Mouse (Mus musculus) lung, postnatal 4 days (tissue): Measurements from ENCODE around the gene Gm49661.

Experiments used
- DNase-seq, 2 experiments: peaks; one replicate each; pipeline ENCODE4 v3.0.0; 2021

Gm49661 gene

GRCm38 (mm10) chr8:84969241-84970134 lies at the start of gene Gm49661, which contains the start of the genes Prdx2 and Rnaseh2a:
Gm49661 (minus strand) TSS chr8:84969433.
Prdx2 (plus strand) TSS chr8:84969587.
Rnaseh2a (minus strand) TSS chr8:84969767.
- DNase-seq: peak; percentile 84 to 85

GRCm38 (mm10) chr8:85017209-85017608 lies 48.0 kb upstream of the Gm49661 start:
- DNase-seq: no peak

GRCm38 (mm10) chr8:85016724-85017123 lies 47.5 kb upstream of the Gm49661 start:
- DNase-seq: no peak

- DNase-seq: no peak
Measured at GRCm38 (mm10) chr8:85014431-85014830, 45.2 kb upstream of the Gm49661 start, which contains the start of gene Best2. Best2 (minus strand) TSS chr8:85014531.

- DNase-seq: peak; percentile 72 to 81
Measured at GRCm38 (mm10) chr8:85013230-85013840, 44.1 kb upstream of the Gm49661 start.

GRCm38 (mm10) chr8:85011242-85011641 lies 42.0 kb upstream of the Gm49661 start:
- DNase-seq: no peak

GRCm38 (mm10) chr8:85007686-85008085 lies 38.5 kb upstream of the Gm49661 start:
- DNase-seq: peak; percentile 65 to 78

- peak; percentile 89 to 92 for DNase-seq
Measured at GRCm38 (mm10) chr8:84997649-84998295, 28.5 kb upstream of the Gm49661 start.

GRCm38 (mm10) chr8:84996978-84997377 lies 27.7 kb upstream of the Gm49661 start:
- no peak for DNase-seq

- DNase-seq: no peak
Measured at GRCm38 (mm10) chr8:84995680-84996079, 26.4 kb upstream of the Gm49661 start.

GRCm38 (mm10) chr8:84994375-84994774 lies 25.1 kb upstream of the Gm49661 start:
- no peak for DNase-seq

- DNase-seq: peak; percentile 80 to 91
Measured at GRCm38 (mm10) chr8:84990836-84991235, 21.6 kb upstream of the Gm49661 start.

GRCm38 (mm10) chr8:84990349-84990748 lies 21.1 kb upstream of the Gm49661 start, which contains the start of gene Hook2:
Hook2 (plus strand) TSS chr8:84990603.
- peak; percentile 98 to 99 for DNase-seq

GRCm38 (mm10) chr8:84989810-84990209 lies 20.6 kb upstream of the Gm49661 start:
- peak; percentile 93 to 96 for DNase-seq

GRCm38 (mm10) chr8:84989311-84989731 lies 20.1 kb upstream of the Gm49661 start:
- peak; percentile 55 to 59 for DNase-seq

GRCm38 (mm10) chr8:84987903-84988302 lies 18.7 kb upstream of the Gm49661 start:
- DNase-seq: no peak

- DNase-seq: no peak
Measured at GRCm38 (mm10) chr8:84987388-84987787, 18.2 kb upstream of the Gm49661 start.

- no peak for DNase-seq
Measured at GRCm38 (mm10) chr8:84986379-84986945, 17.2 kb upstream of the Gm49661 start.

GRCm38 (mm10) chr8:84985684-84986378 lies 16.6 kb upstream of the Gm49661 start:
- peak; percentile 94 to 95 for DNase-seq

GRCm38 (mm10) chr8:84985049-84985683 lies 15.9 kb upstream of the Gm49661 start:
- peak; percentile 66 to 67 for DNase-seq

GRCm38 (mm10) chr8:84984294-84985048 lies 15.2 kb upstream of the Gm49661 start:
- peak; percentile 75 to 87 for DNase-seq
